In genomic region chr10:116719616-116720015, GRCm38 (mm10) we compare ENCODE assay signal across 17 mouse cellular contexts.
"Had no signal": no experiment of that assay in that cellular context is flagged by ENCODE, and none has a peak within 500 bp of the region (broad histone marks: within the 10 kb centered on the region; RNA-seq: fewer than 3 reads in every experiment).

No protein-coding gene starts in this region.

- H3K4me2 ChIP-seq: lung, embryonic 15.5 days; midbrain, embryonic 12.5 days; midbrain, embryonic 15.5 days; neural tube, embryonic 12.5 days; stomach, embryonic 15.5 days had no signal

- ATAC-seq: liver, postnatal 0 days; lung, postnatal 0 days; midbrain, embryonic 15.5 days had no signal

- H3K4me1 ChIP-seq: lung, embryonic 15.5 days; megakaryocyte, embryonic 14.5 days; midbrain, embryonic 12.5 days; neural tube, embryonic 12.5 days; stomach, embryonic 15.5 days had no signal

- H3K27ac ChIP-seq: lung, embryonic 15.5 days; macrophage; midbrain, embryonic 12.5 days; midbrain, embryonic 15.5 days; neural tube, embryonic 12.5 days; stomach, embryonic 15.5 days; stomach, postnatal 0 days had no signal

- H3K9ac ChIP-seq: liver, postnatal 0 days; lung, embryonic 15.5 days; midbrain, embryonic 12.5 days; midbrain, embryonic 15.5 days; neural tube, embryonic 12.5 days; stomach, embryonic 15.5 days had no signal

- H3K27me3 ChIP-seq: lung, embryonic 15.5 days; megakaryocyte, embryonic 14.5 days; midbrain, embryonic 12.5 days; midbrain, embryonic 15.5 days; neural tube, embryonic 12.5 days; stomach, embryonic 15.5 days had no signal

- DNase-seq: liver, postnatal 0 days; lung, adult 2 months; lung, postnatal 14 days; lung, postnatal 36 days; right cerebral cortex, postnatal 14 days; thymus, adult 18-20 months; thymus, postnatal 14 days; thymus, postnatal 36 days had no signal

- H3K4me3 ChIP-seq: lung, embryonic 15.5 days; megakaryocyte, embryonic 14.5 days; midbrain, embryonic 12.5 days; midbrain, embryonic 15.5 days; neural tube, embryonic 12.5 days; stomach, embryonic 15.5 days had no signal

- H3K36me3 ChIP-seq: lung, embryonic 15.5 days; midbrain, embryonic 12.5 days; midbrain, embryonic 15.5 days; neural tube, embryonic 12.5 days; stomach, embryonic 15.5 days had no signal

- H3K9me3 ChIP-seq: lung, embryonic 15.5 days; midbrain, embryonic 12.5 days; midbrain, embryonic 15.5 days; neural tube, embryonic 12.5 days; stomach, embryonic 15.5 days had no signal
